Mouse (Mus musculus): Measurements from ENCODE around the gene Slc46a1. TPM values are rescaled to one million over a fixed set of nuclear protein-coding genes. Genes with fewer than 3 reads are reported as not detected.

Slc46a1 gene
- polyA plus RNA-seq, 1 experiment from 2014 or later: 6.9 TPM

- no peak for ATAC-seq (ENCODE audit: extremely low read depth, insufficient number of reproducible peaks, low FRiP score, low TSS enrichment)
Observed at GRCm38 (mm10) chr11:78488168-78488567, 22.7 kb downstream of the Slc46a1 start.

GRCm38 (mm10) chr11:78490781-78491241 is 25.3 kb downstream of the Slc46a1 start:
- Histone ChIP-seq H3K4me3 (peak overlapping the region; percentile 40), H3K9me3 (no peaks in the 10 kb centered on the region), H3K36me3 (no peaks in the 10 kb centered on the region), H3K4me2 (peak overlapping the region; percentile 61), H3K4me1 (peaks cover 8% of the 10 kb centered on the region; the same call in 1 of the 2 replicates), H3K27ac (replicated peaks) (no peak overlapping the region), H3K27me3 (replicated peaks) (peaks cover 97% of the 10 kb centered on the region), H3K9ac (no peak overlapping the region)
- no peak for ATAC-seq (ENCODE audit: extremely low read depth, insufficient number of reproducible peaks, low FRiP score, low TSS enrichment)
- 6% methylated on average over 48 of the region's 48 CpGs for WGBS

More at GRCm38 (mm10) chr11:78488168-78488567, 22.7 kb downstream of the Slc46a1 start:
- WGBS: 6% methylated on average over 8 of the region's 8 CpGs
- Histone ChIP-seq H3K9me3 (no peaks in the 10 kb centered on the region), H3K4me2 (no peak overlapping the region), H3K27me3 (replicated peaks) (peaks cover 99% of the 10 kb centered on the region), H3K4me3 (no peak overlapping the region), H3K27ac (replicated peaks) (no peak overlapping the region), H3K36me3 (no peaks in the 10 kb centered on the region), H3K9ac (no peak overlapping the region), H3K4me1 (peaks cover 8% of the 10 kb centered on the region; the same call in 1 of the 2 replicates)

- peaks cover 97% of the 10 kb centered on the region for H3K27me3 ChIP-seq (replicated peaks)
- no peak for ATAC-seq (ENCODE audit: extremely low read depth, insufficient number of reproducible peaks, low FRiP score, low TSS enrichment)
- WGBS: 5% methylated on average over 6 of the region's 6 CpGs
- no peaks in the 10 kb centered on the region for H3K36me3 ChIP-seq
- H3K27ac ChIP-seq (replicated peaks): no peak overlapping the region
- H3K4me1 ChIP-seq: peaks cover 18% of the 10 kb centered on the region
- no peak overlapping the region for H3K4me2 ChIP-seq
- no peak overlapping the region for H3K9ac ChIP-seq
- H3K4me3 ChIP-seq: no peak overlapping the region
- no peaks in the 10 kb centered on the region for H3K9me3 ChIP-seq
Observed at GRCm38 (mm10) chr11:78495904-78496303, 30.4 kb downstream of the Slc46a1 start.

GRCm38 (mm10) chr11:78497071-78497541 is 31.6 kb downstream of the Slc46a1 start:
- Histone ChIP-seq H3K27me3 (replicated peaks) (peaks cover 96% of the 10 kb centered on the region), H3K4me3 (peak overlapping the region; percentile 58), H3K36me3 (no peaks in the 10 kb centered on the region), H3K4me1 (peaks cover 15% of the 10 kb centered on the region), H3K27ac (replicated peaks) (no peak overlapping the region), H3K9ac (peak overlapping the region; percentile 66), H3K4me2 (peak overlapping the region; percentile 94), H3K9me3 (no peaks in the 10 kb centered on the region)
- under 1% methylated on average over 44 of the region's 44 CpGs for WGBS
- no peak for ATAC-seq (ENCODE audit: extremely low read depth, insufficient number of reproducible peaks, low FRiP score, low TSS enrichment)

- peak within 1 kb of the TSS; percentile 58 for H3K4me3 ChIP-seq
- peak within 1 kb of the TSS; percentile 94 for H3K4me2 ChIP-seq
- no peaks in the 10 kb centered on the region for H3K36me3 ChIP-seq
- peak within 1 kb of the TSS; percentile 66 for H3K9ac ChIP-seq
- H3K9me3 ChIP-seq: no peaks in the 10 kb centered on the region
- WGBS: 3% methylated on average over 36 of the region's 36 CpGs
- H3K27me3 ChIP-seq (replicated peaks): peaks cover 94% of the 10 kb centered on the region
- H3K27ac ChIP-seq (replicated peaks): no peak within 1 kb of the TSS
- peaks cover 15% of the 10 kb centered on the region for H3K4me1 ChIP-seq
- ATAC-seq (ENCODE audit: extremely low read depth, insufficient number of reproducible peaks, low FRiP score, low TSS enrichment): peak; percentile 72
Observed at GRCm38 (mm10) chr11:78497544-78498522, 32.3 kb downstream of the Slc46a1 start, which contains the start of gene Sarm1. Sarm1 (minus strand) TSS chr11:78497754.

- peaks cover 92% of the 10 kb centered on the region for H3K27me3 ChIP-seq (replicated peaks)
- no peak for ATAC-seq (ENCODE audit: extremely low read depth, insufficient number of reproducible peaks, low FRiP score, low TSS enrichment)
- no peaks in the 10 kb centered on the region for H3K9me3 ChIP-seq
- 59% methylated on average over 7 of the region's 7 CpGs for WGBS
- H3K4me2 ChIP-seq: peak within 1 kb of the TSS; percentile 94
- H3K4me1 ChIP-seq: peaks cover 15% of the 10 kb centered on the region
- no peak within 1 kb of the TSS for H3K9ac ChIP-seq
- peak within 1 kb of the TSS; percentile 58 for H3K4me3 ChIP-seq
- H3K36me3 ChIP-seq: no peaks in the 10 kb centered on the region
- no peak within 1 kb of the TSS for H3K27ac ChIP-seq (replicated peaks)
Observed at GRCm38 (mm10) chr11:78499004-78499403, 33.5 kb downstream of the Slc46a1 start, which contains the start of gene Vtn. Vtn (plus strand) TSS chr11:78499091.

- WGBS: 39% methylated on average over 16 of the region's 16 CpGs
Observed at GRCm38 (mm10) chr11:78499543-78499942, 34.0 kb downstream of the Slc46a1 start.

GRCm38 (mm10) chr11:78500623-78501202 is 35.2 kb downstream of the Slc46a1 start:
- H3K27ac ChIP-seq (replicated peaks): no peak overlapping the region
- H3K9ac ChIP-seq: no peak overlapping the region
- H3K4me2 ChIP-seq: no peak overlapping the region
- H3K9me3 ChIP-seq: no peaks in the 10 kb centered on the region
- peaks cover 74% of the 10 kb centered on the region for H3K27me3 ChIP-seq (replicated peaks)
- peaks cover 2% of the 10 kb centered on the region; the same call in 1 of the 2 replicates for H3K36me3 ChIP-seq
- 63% methylated on average over 9 of the region's 9 CpGs for WGBS
- H3K4me3 ChIP-seq: no peak overlapping the region
- no peak for ATAC-seq (ENCODE audit: extremely low read depth, insufficient number of reproducible peaks, low FRiP score, low TSS enrichment)
- H3K4me1 ChIP-seq: peaks cover 15% of the 10 kb centered on the region

More at GRCm38 (mm10) chr11:78499543-78499942, 34.0 kb downstream of the Slc46a1 start:
- H3K9ac ChIP-seq: no peak overlapping the region
- peaks cover 15% of the 10 kb centered on the region for H3K4me1 ChIP-seq
- no peak overlapping the region for H3K4me3 ChIP-seq
- peaks cover 86% of the 10 kb centered on the region for H3K27me3 ChIP-seq (replicated peaks)
- no peak overlapping the region for H3K4me2 ChIP-seq
- H3K9me3 ChIP-seq: no peaks in the 10 kb centered on the region
- no peaks in the 10 kb centered on the region for H3K36me3 ChIP-seq
- no peak for ATAC-seq (ENCODE audit: extremely low read depth, insufficient number of reproducible peaks, low FRiP score, low TSS enrichment)
- no peak overlapping the region for H3K27ac ChIP-seq (replicated peaks)

GRCm38 (mm10) chr11:78501529-78501928 is 36.0 kb downstream of the Slc46a1 start:
- H3K9me3 ChIP-seq: no peaks in the 10 kb centered on the region
- ATAC-seq (ENCODE audit: extremely low read depth, insufficient number of reproducible peaks, low FRiP score, low TSS enrichment): no peak
- peaks cover 15% of the 10 kb centered on the region for H3K4me1 ChIP-seq
- no peak overlapping the region for H3K4me3 ChIP-seq
- 75% methylated on average over 20 of the region's 20 CpGs for WGBS
- H3K36me3 ChIP-seq: peaks cover 10% of the 10 kb centered on the region
- H3K27ac ChIP-seq (replicated peaks): no peak overlapping the region
- H3K27me3 ChIP-seq (replicated peaks): peaks cover 66% of the 10 kb centered on the region
- no peak overlapping the region for H3K9ac ChIP-seq
- H3K4me2 ChIP-seq: no peak overlapping the region

GRCm38 (mm10) chr11:78502909-78503650 is 37.6 kb downstream of the Slc46a1 start, which contains the start of gene Sebox:
Sebox (plus strand) TSS chr11:78503447.
- H3K9ac ChIP-seq: no peak within 1 kb of the TSS
- WGBS: 59% methylated on average over 7 of the region's 7 CpGs
- H3K27me3 ChIP-seq (replicated peaks): peaks cover 51% of the 10 kb centered on the region
- H3K27ac ChIP-seq (replicated peaks): no peak within 1 kb of the TSS
- ATAC-seq (ENCODE audit: extremely low read depth, insufficient number of reproducible peaks, low FRiP score, low TSS enrichment): no peak
- no peak within 1 kb of the TSS for H3K4me2 ChIP-seq
- H3K4me1 ChIP-seq: peaks cover under 1% of the 10 kb centered on the region
- H3K4me3 ChIP-seq: no peak within 1 kb of the TSS
- peaks cover 26% of the 10 kb centered on the region for H3K36me3 ChIP-seq
- no peaks in the 10 kb centered on the region for H3K9me3 ChIP-seq
